Mouse (Mus musculus): ENCODE measurements at regions not wholly inside any gene's neighbourhood (a gene's known extent, or its start where the extent isn't known, plus 50 kb on each side); places are given as distances from the start of the nearest gene placed in this dataset.

DNA sequence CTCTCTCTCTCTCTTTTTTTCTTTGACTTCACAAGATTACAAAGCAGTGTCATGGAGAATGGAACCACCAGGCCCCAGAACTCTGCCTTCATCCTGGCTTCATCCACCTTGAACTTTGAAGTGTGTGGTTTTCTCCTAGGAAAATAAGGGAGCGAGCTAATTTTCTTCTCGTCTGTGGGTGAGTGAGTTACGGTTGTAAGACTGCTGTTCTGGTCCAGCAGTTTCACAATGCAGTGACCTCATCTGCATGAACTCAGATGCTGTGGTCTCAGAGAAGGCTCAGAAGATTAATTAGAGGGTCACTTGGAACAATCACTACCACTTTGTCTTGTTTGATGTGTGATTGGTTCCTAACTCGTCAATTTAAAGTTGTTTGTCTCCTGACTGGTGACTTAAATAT, 103.1 kb upstream of the Stc2 start:
- TF ChIP-seq CTCF (IDR thresholded peaks at IDR 0.05) (no peak), EP300 (IDR thresholded peaks at IDR 0.05) (no peak)
